Mouse (Mus musculus) myocyte (in vitro differentiated cells): Measurements from ENCODE around the gene Smurf1. TPM values are rescaled to one million over a fixed set of nuclear protein-coding genes. Genes with fewer than 3 reads are reported as not detected.

Experiments used
- H3K27me3 ChIP-seq: one replicate; pipeline ENCODE4 v1.6.1; 2011; ENCODE audit not compliant: control insufficient read depth, insufficient read depth, insufficient read length
- H3K36me3 ChIP-seq: one replicate; pipeline ENCODE4 v1.6.1; 2011; ENCODE audit not compliant: control insufficient read depth, insufficient read depth
- H3K4me2 ChIP-seq: one replicate; pipeline ENCODE4 v1.6.1; 2011; ENCODE audit warnings: low read depth, control low read depth
- H3K4me3 ChIP-seq: one replicate; pipeline ENCODE4 v1.5.1; 2011; ENCODE audit warnings: mild to moderate bottlenecking, control low read depth, moderate library complexity
- H3K79me2 ChIP-seq: one replicate; pipeline ENCODE4 v1.6.1; 2011; ENCODE audit not compliant: control insufficient read depth, insufficient read depth
- H3ac ChIP-seq: one replicate; pipeline ENCODE4 v1.6.1; 2011; ENCODE audit not compliant: control insufficient read depth, insufficient read length
- CEBPB ChIP-seq: IDR thresholded peaks from 2 replicates; pipeline ENCODE4 v1.6.1; 2011; ENCODE audit warnings: mild to moderate bottlenecking, moderate library complexity; ENCODE audit not compliant: poor library complexity, insufficient read depth, severe bottlenecking
- E2F4 ChIP-seq: IDR thresholded peaks from one replicate; pipeline ENCODE4 v1.6.1; 2011; ENCODE audit warnings: mild to moderate bottlenecking, control low read depth, moderate library complexity; ENCODE audit not compliant: insufficient read depth
- MAX ChIP-seq: IDR thresholded peaks from one replicate; pipeline ENCODE4 v1.6.1; 2011; ENCODE audit warnings: low read depth, mild to moderate bottlenecking, control low read depth
- MYOD1 ChIP-seq, 3 experiments: IDR thresholded peaks; one replicate each; pipeline ENCODE4 v1.6.1; 2011; ENCODE audit warnings: control low read depth in 2 of 3, low read depth in 2 of 3, mild to moderate bottlenecking in 2 of 3, moderate library complexity in 1 of 3; ENCODE audit not compliant: insufficient read length in 2 of 3, control insufficient read depth in 1 of 3
- MYOG ChIP-seq, 3 experiments: IDR thresholded peaks; one replicate each; pipeline ENCODE4 v1.6.1; 2011; ENCODE audit warnings: control low read depth in 2 of 3, low read depth in 2 of 3, mild to moderate bottlenecking in 2 of 3; ENCODE audit not compliant: insufficient read length in 2 of 3, control insufficient read depth in 1 of 3, insufficient read depth in 1 of 3
- POLR2A ChIP-seq: IDR thresholded peaks from one replicate; pipeline ENCODE4 v1.6.1; 2011; ENCODE audit warnings: low read depth, mild to moderate bottlenecking, control low read depth, moderate library complexity; ENCODE audit not compliant: insufficient read length
- POLR2AphosphoS2 ChIP-seq: IDR thresholded peaks from one replicate; pipeline ENCODE4 v1.6.1; 2011; ENCODE audit warnings: low read depth, control low read depth; ENCODE audit not compliant: insufficient read length
- REST ChIP-seq: IDR thresholded peaks from one replicate; pipeline ENCODE4 v1.6.1; 2011; ENCODE audit warnings: mild to moderate bottlenecking, control low read depth, moderate library complexity; ENCODE audit not compliant: insufficient read depth, insufficient read length
- SRF ChIP-seq: IDR thresholded peaks from one replicate; pipeline ENCODE4 v1.6.1; 2011; ENCODE audit warnings: low read depth; ENCODE audit not compliant: control insufficient read depth, insufficient read length
- TCF12 ChIP-seq: IDR thresholded peaks from one replicate; pipeline ENCODE4 v1.6.1; 2011; ENCODE audit warnings: mild to moderate bottlenecking, control low read depth; ENCODE audit not compliant: poor library complexity, insufficient read depth, severe bottlenecking
- TCF3 ChIP-seq: IDR thresholded peaks from one replicate; pipeline ENCODE4 v1.6.1; 2011; ENCODE audit warnings: low read depth, control low read depth; ENCODE audit not compliant: insufficient read length
- USF1 ChIP-seq: IDR thresholded peaks from one replicate; pipeline ENCODE4 v1.6.1; 2011; ENCODE audit warnings: low read depth, mild to moderate bottlenecking, control low read depth, moderate library complexity
- polyA plus RNA-seq: library from polyadenylated mRNA; unstranded; fragments of >200 nt; fragmentation: generic; extraction: Trizol; gene quantifications from one replicate; pipeline ENCODE4 v1.2.1, GENCODE M21; 2012; ENCODE audit warnings: missing spikeins

Gene Smurf1
- polyA plus RNA-seq, 1 experiment, result 32.9 TPM

- H3K27me3 ChIP-seq, result no peaks in the 10 kb centered on the region
- TF ChIP-seq MAX, result no peak
- no peak for TF ChIP-seq TCF3
- no peak for TF ChIP-seq REST
- TF ChIP-seq USF1, result no peak
- no peak for TF ChIP-seq CEBPB
- no peak for TF ChIP-seq MYOG (IDR thresholded peaks at IDR 0.05; ENCODE audit: control insufficient read depth in 1 of 3, insufficient read depth in 1 of 3, insufficient read length in 2 of 3, low read depth in 2 of 3)
- TF ChIP-seq POLR2A, result no peak
- no peak for TF ChIP-seq TCF12
- no peak for TF ChIP-seq POLR2AphosphoS2
- H3K36me3 ChIP-seq, result no peaks in the 10 kb centered on the region
- no peak overlapping the region for H3K4me2 ChIP-seq
- no peak overlapping the region for H3ac ChIP-seq
- no peaks in the 10 kb centered on the region for H3K79me2 ChIP-seq
- no peak overlapping the region for H3K4me3 ChIP-seq
These were observed 94.9 kb downstream of the Smurf1 start for GRCm38 (mm10) chr5:144870782-144871181.

- H3K79me2 ChIP-seq, result no peaks in the 10 kb centered on the region
- TF ChIP-seq SRF, result no peak
- no peak for TF ChIP-seq REST
- TF ChIP-seq CEBPB, result no peak
- no peak for TF ChIP-seq E2F4
- no peak for TF ChIP-seq MYOD1 (IDR thresholded peaks at IDR 0.05; ENCODE audit: control insufficient read depth in 1 of 3, insufficient read length in 2 of 3, low read depth in 2 of 3)
- no peak for TF ChIP-seq MYOG (IDR thresholded peaks at IDR 0.05; ENCODE audit: control insufficient read depth in 1 of 3, insufficient read depth in 1 of 3, insufficient read length in 2 of 3, low read depth in 2 of 3)
- no peak for TF ChIP-seq USF1
- TF ChIP-seq POLR2AphosphoS2, result no peak
- TF ChIP-seq POLR2A, result no peak
- TF ChIP-seq TCF3, result no peak
- TF ChIP-seq MAX, result no peak
- no peak for TF ChIP-seq TCF12
- H3K4me2 ChIP-seq, result no peak overlapping the region
- no peaks in the 10 kb centered on the region for H3K27me3 ChIP-seq
- H3ac ChIP-seq, result no peak overlapping the region
- H3K4me3 ChIP-seq, result no peak overlapping the region
- no peaks in the 10 kb centered on the region for H3K36me3 ChIP-seq
These were observed 96.2 kb downstream of the Smurf1 start for GRCm38 (mm10) chr5:144869466-144869865.

GRCm38 (mm10) chr5:144866923-144867322 is 98.7 kb downstream of the Smurf1 start:
- no peak overlapping the region for H3ac ChIP-seq
- H3K4me3 ChIP-seq, result no peak overlapping the region
- TF ChIP-seq REST (no peak), CEBPB (no peak), SRF (no peak), USF1 (no peak), POLR2AphosphoS2 (no peak), POLR2A (no peak)
- no peaks in the 10 kb centered on the region for H3K27me3 ChIP-seq
- H3K79me2 ChIP-seq, result no peaks in the 10 kb centered on the region
- H3K36me3 ChIP-seq, result no peaks in the 10 kb centered on the region
- no peak overlapping the region for H3K4me2 ChIP-seq

GRCm38 (mm10) chr5:144860913-144861312 is 104.7 kb downstream of the Smurf1 start:
- Histone ChIP-seq H3K4me3 (no peak overlapping the region), H3K4me2 (no peak overlapping the region), H3K36me3 (peaks cover 12% of the 10 kb centered on the region), H3ac (no peak overlapping the region), H3K79me2 (no peaks in the 10 kb centered on the region), H3K27me3 (no peaks in the 10 kb centered on the region)
- TF ChIP-seq POLR2AphosphoS2, result no peak
- TF ChIP-seq SRF, result no peak
- TF ChIP-seq MAX, result no peak
- TF ChIP-seq REST, result no peak
- no peak for TF ChIP-seq POLR2A
- TF ChIP-seq TCF3, result no peak
- no peak for TF ChIP-seq E2F4
- TF ChIP-seq TCF12, result no peak
- TF ChIP-seq MYOG (IDR thresholded peaks at IDR 0.05; ENCODE audit: control insufficient read depth in 1 of 3, insufficient read depth in 1 of 3, insufficient read length in 2 of 3, low read depth in 2 of 3), result no peak
- TF ChIP-seq CEBPB, result no peak
- TF ChIP-seq USF1, result no peak
- TF ChIP-seq MYOD1 (IDR thresholded peaks at IDR 0.05; ENCODE audit: control insufficient read depth in 1 of 3, insufficient read length in 2 of 3, low read depth in 2 of 3), result no peak

- H3K36me3 ChIP-seq, result peaks cover 12% of the 10 kb centered on the region
- H3K4me3 ChIP-seq, result no peak overlapping the region
- H3K27me3 ChIP-seq, result no peaks in the 10 kb centered on the region
- H3ac ChIP-seq, result no peak overlapping the region
- TF ChIP-seq POLR2AphosphoS2 (no peak), MAX (no peak), MYOG (IDR thresholded peaks at IDR 0.05; ENCODE audit: control insufficient read depth in 1 of 3, insufficient read depth in 1 of 3, insufficient read length in 2 of 3, low read depth in 2 of 3) (no peak), TCF12 (no peak), REST (no peak), CEBPB (no peak), POLR2A (no peak), MYOD1 (IDR thresholded peaks at IDR 0.05; ENCODE audit: control insufficient read depth in 1 of 3, insufficient read length in 2 of 3, low read depth in 2 of 3) (no peak), TCF3 (no peak), USF1 (no peak), E2F4 (no peak), SRF (no peak)
- no peak overlapping the region for H3K4me2 ChIP-seq
- H3K79me2 ChIP-seq, result no peaks in the 10 kb centered on the region
These were observed 106.4 kb downstream of the Smurf1 start for GRCm38 (mm10) chr5:144859284-144859683.
